Mouse (Mus musculus) heart, adult 2 months (tissue): ENCODE data around the gene B830017H08Rik.

Source experiments
- CTCF ChIP-seq: fragments of 200-600 bp; IDR thresholded peaks from 2 replicates; pipeline ENCODE4 v1.8.1; 2022; ENCODE audit warnings: antibody characterized with exemption, mild to moderate bottlenecking, moderate library complexity
- EP300 ChIP-seq: fragments of 200-500 bp; IDR thresholded peaks from 2 replicates; pipeline ENCODE4 v1.6.1; 2011; ENCODE audit warnings: low read depth, low read length, control low read depth; ENCODE audit not compliant: insufficient read depth

DNA sequence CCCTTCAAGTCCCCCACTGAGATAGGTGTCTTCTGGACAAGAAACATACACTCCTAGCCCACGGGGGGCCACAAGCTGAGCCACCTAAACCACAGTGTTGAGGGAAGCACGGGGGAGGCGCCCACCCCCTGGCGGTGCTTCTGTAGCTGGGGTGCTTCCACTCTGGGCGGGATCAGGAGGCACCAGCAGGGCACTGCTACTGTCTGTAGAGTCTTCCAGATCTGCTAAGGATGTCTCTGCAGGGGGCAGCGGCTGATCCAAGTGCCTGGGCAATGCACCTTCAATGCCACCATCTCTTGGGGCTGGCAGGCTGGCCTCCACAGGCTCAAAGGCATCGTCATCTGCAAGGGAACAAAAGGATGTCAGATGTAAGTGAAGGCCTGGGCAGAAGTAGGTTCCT is 9.5 kb downstream of the B830017H08Rik start:
- TF ChIP-seq CTCF (no peak), EP300 (no peak)
